Mouse (Mus musculus): Measurements from ENCODE around the gene Olfr1116.
"Not testable (repeated sequence)": the region's sequence is repeated elsewhere in the genome, so short reads cannot be mapped to it uniquely, and the experiment has no call there.

Olfr1116 gene

GRCm38 (mm10) chr2:87267234-87267633 is at the start of gene Olfr1116:
Gene Olfr1116 (plus strand): TSS chr2:87267534.
- DNase-seq (ENCODE audit: extremely low spot score, low spot score) = no peak

DNA sequence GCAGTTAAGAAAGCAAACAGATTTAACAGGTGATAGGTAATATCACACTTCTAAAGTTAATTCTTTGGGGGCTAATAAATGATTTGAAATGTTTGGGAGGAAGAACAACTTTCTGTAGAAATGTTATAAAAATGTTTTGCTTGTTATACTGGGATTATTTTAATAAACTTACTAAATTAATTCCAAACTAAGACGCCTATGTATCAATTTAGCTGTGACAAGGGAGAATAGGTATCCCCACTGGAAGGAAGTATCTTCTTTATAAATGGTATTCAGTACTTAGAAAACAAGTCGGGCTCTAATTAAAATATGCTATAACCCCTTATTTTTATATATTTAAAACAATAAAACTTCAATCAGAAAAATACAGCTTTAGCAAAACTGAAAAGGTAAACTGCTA is 19.6 kb upstream of the Olfr1116 start, which contains the start of gene Olfr1115:
TSS of gene Olfr1115 (plus strand) at position 301 of the 400 bp plus-strand sequence.
- DNase-seq (ENCODE audit: extremely low spot score, low spot score) = no peak

GRCm38 (mm10) chr2:87293977-87294376 is 26.6 kb downstream of the Olfr1116 start:
- not testable (repeated sequence) for DNase-seq (ENCODE audit: extremely low spot score, low spot score)

- DNase-seq (ENCODE audit: extremely low spot score, low spot score) = no peak
Measured at GRCm38 (mm10) chr2:87307281-87307680, 39.9 kb downstream of the Olfr1116 start, which contains the start of gene Olfr1118. Gene Olfr1118 (plus strand): TSS chr2:87307581.
